Mouse (Mus musculus) intestine, embryonic 16.5 days (tissue): ENCODE measurements around the gene Cct5. TPM values are rescaled to one million over a fixed set of nuclear protein-coding genes. Genes with fewer than 3 reads are reported as not detected.
"Not testable (repeated sequence)": the region's sequence is repeated elsewhere in the genome, so short reads cannot be mapped to it uniquely, and the experiment has no call there.

Source experiments
- ATAC-seq: fragments of 200-750 bp; cut with Nextera tagmentation; 2 replicates; pipeline ENCODE4 v1.8.0; 2017; ENCODE audit warnings: moderate TSS enrichment, moderate library complexity
- H3K27ac ChIP-seq: fragments of 300-500 bp; sonication (generic); 2 replicates; pipeline ENCODE4 v1.5.1; 2014; ENCODE audit warnings: mild to moderate bottlenecking, low read length
- H3K27me3 ChIP-seq: fragments of 300-500 bp; sonication (generic); replicated peaks from 2 replicates; pipeline ENCODE4 v1.6.1; 2014; ENCODE audit warnings: low read length, control low read depth, mixed read lengths; ENCODE audit not compliant: control insufficient read depth, insufficient read depth
- H3K36me3 ChIP-seq: fragments of 300-500 bp; sonication (generic); 2 replicates; pipeline ENCODE4 v1.6.1; 2014; ENCODE audit warnings: low read length, control low read depth; ENCODE audit not compliant: control insufficient read depth, insufficient read depth
- H3K4me1 ChIP-seq: fragments of 300-500 bp; sonication (generic); 2 replicates; pipeline ENCODE4 v1.6.1; 2014; ENCODE audit warnings: low read length, control low read depth, mixed read lengths; ENCODE audit not compliant: control insufficient read depth, insufficient read depth
- H3K4me2 ChIP-seq: fragments of 300-500 bp; sonication (generic); 2 replicates; pipeline ENCODE4 v1.6.1; 2014; ENCODE audit warnings: low read depth, low read length, control low read depth
- H3K4me3 ChIP-seq: fragments of 300-500 bp; sonication (generic); 2 replicates; pipeline ENCODE4 v1.5.1; 2014; ENCODE audit warnings: mild to moderate bottlenecking, low read length
- H3K9ac ChIP-seq: fragments of 300-500 bp; sonication (generic); 2 replicates; pipeline ENCODE4 v1.6.1; 2014; ENCODE audit warnings: low read depth, low read length
- H3K9me3 ChIP-seq: fragments of 300-500 bp; sonication (generic); 2 replicates; pipeline ENCODE4 v1.6.1; 2016; ENCODE audit warnings: low read length, control low read depth; ENCODE audit not compliant: control insufficient read depth
- WGBS: fragments of 180-500 bp; shearing (Covaris S2); extraction: QIAGEN DNeasy Blood & Tissue Kit; methylation state at CpG from one replicate; pipeline ENCODE4 v1.1.7; 2014; 5-methylcytosine and 5-hydroxymethylcytosine counted together
- polyA plus RNA-seq: library from polyadenylated mRNA; unstranded; fragments of >200 nt; fragmentation: Nextera tagmentation; extraction: Ambion mirVana; gene quantifications from 2 replicates; pipeline ENCODE4 v1.2.1, GENCODE M21; 2015

The Cct5 gene
- polyA plus RNA-seq, 1 experiment from 2014 or later: 467 TPM

GRCm38 (mm10) chr15:31587789-31588188, 13.8 kb downstream of the Cct5 start:
- H3K9me3 ChIP-seq: no peaks in the 10 kb centered on the region
- no peaks in the 10 kb centered on the region for H3K4me1 ChIP-seq
- no peak overlapping the region for H3K4me2 ChIP-seq
- peaks cover 21% of the 10 kb centered on the region for H3K36me3 ChIP-seq
- H3K4me3 ChIP-seq: no peak overlapping the region
- no peak overlapping the region for H3K9ac ChIP-seq
- no peaks in the 10 kb centered on the region for H3K27me3 ChIP-seq
- ATAC-seq: no peak
- 77% methylated on average over 2 of the region's 2 CpGs for WGBS
- no peak overlapping the region for H3K27ac ChIP-seq

GRCm38 (mm10) chr15:31586519-31586918, 15.1 kb downstream of the Cct5 start:
- WGBS: 8% methylated on average over 4 of the region's 4 CpGs
- no peaks in the 10 kb centered on the region for H3K27me3 ChIP-seq
- H3K27ac ChIP-seq: no peak overlapping the region
- H3K4me2 ChIP-seq: no peak overlapping the region
- H3K9me3 ChIP-seq: no peaks in the 10 kb centered on the region
- no peaks in the 10 kb centered on the region for H3K4me1 ChIP-seq
- H3K36me3 ChIP-seq: peaks cover 12% of the 10 kb centered on the region
- H3K9ac ChIP-seq: no peak overlapping the region
- ATAC-seq: 0 out of 2 replicates have a peak, but pooled peaks have one; percentile 19
- no peak overlapping the region for H3K4me3 ChIP-seq

GRCm38 (mm10) chr15:31586088-31586487, 15.5 kb downstream of the Cct5 start:
- H3K27ac ChIP-seq: no peak overlapping the region
- H3K4me2 ChIP-seq: no peak overlapping the region
- no peaks in the 10 kb centered on the region for H3K27me3 ChIP-seq
- H3K36me3 ChIP-seq: peaks cover 10% of the 10 kb centered on the region
- WGBS: 78% methylated on average over 5 of the region's 5 CpGs
- H3K9ac ChIP-seq: no peak overlapping the region
- ATAC-seq: no peak
- H3K4me1 ChIP-seq: no peaks in the 10 kb centered on the region
- H3K4me3 ChIP-seq: no peak overlapping the region
- H3K9me3 ChIP-seq: no peaks in the 10 kb centered on the region

- Histone ChIP-seq H3K27ac (no peak overlapping the region), H3K4me3 (no peak overlapping the region), H3K4me1 (no peaks in the 10 kb centered on the region), H3K9me3 (no peaks in the 10 kb centered on the region), H3K9ac (no peak overlapping the region), H3K27me3 (no peaks in the 10 kb centered on the region), H3K36me3 (peaks cover 2% of the 10 kb centered on the region; the same call in 1 of the 2 replicates), H3K4me2 (no peak overlapping the region)
- no peak for ATAC-seq
- 85% methylated on average over 7 of the region's 7 CpGs for WGBS
Observed at GRCm38 (mm10) chr15:31585238-31585637, 16.4 kb downstream of the Cct5 start.

- no peaks in the 10 kb centered on the region for H3K9me3 ChIP-seq
- no peaks in the 10 kb centered on the region for H3K27me3 ChIP-seq
- H3K4me2 ChIP-seq: no peak overlapping the region
- no peaks in the 10 kb centered on the region for H3K36me3 ChIP-seq
- no peak for ATAC-seq
- H3K4me3 ChIP-seq: no peak overlapping the region
- H3K9ac ChIP-seq: no peak overlapping the region
- 86% methylated on average over 13 of the region's 13 CpGs for WGBS
- no peak overlapping the region for H3K27ac ChIP-seq
- H3K4me1 ChIP-seq: no peaks in the 10 kb centered on the region
Observed at GRCm38 (mm10) chr15:31583304-31584085, 18.1 kb downstream of the Cct5 start.

- not testable (repeated sequence) for H3K27ac ChIP-seq, H3K4me3 ChIP-seq, H3K4me1 ChIP-seq, H3K9me3 ChIP-seq, H3K9ac ChIP-seq, H3K27me3 ChIP-seq, ATAC-seq, H3K4me2 ChIP-seq, H3K36me3 ChIP-seq
- WGBS: 86% methylated on average over 2 of the region's 2 CpGs
Observed at GRCm38 (mm10) chr15:31581086-31581485, 20.5 kb downstream of the Cct5 start.

GRCm38 (mm10) chr15:31576076-31576475, 25.5 kb downstream of the Cct5 start:
- Histone ChIP-seq H3K27me3 (no peaks in the 10 kb centered on the region), H3K4me1 (peaks cover 3% of the 10 kb centered on the region; the same call in 1 of the 2 replicates), H3K27ac (no peak overlapping the region), H3K4me2 (no peak overlapping the region), H3K9me3 (no peaks in the 10 kb centered on the region), H3K4me3 (no peak overlapping the region), H3K9ac (no peak overlapping the region), H3K36me3 (no peaks in the 10 kb centered on the region)
- no peak for ATAC-seq
- 74% methylated on average over 5 of the region's 5 CpGs for WGBS

GRCm38 (mm10) chr15:31573692-31574091, 27.9 kb downstream of the Cct5 start:
- ATAC-seq: no peak
- H3K27me3 ChIP-seq: no peaks in the 10 kb centered on the region
- no peak overlapping the region for H3K4me3 ChIP-seq
- no peak overlapping the region for H3K9ac ChIP-seq
- no peak overlapping the region for H3K4me2 ChIP-seq
- peaks cover 10% of the 10 kb centered on the region for H3K4me1 ChIP-seq
- no peaks in the 10 kb centered on the region for H3K36me3 ChIP-seq
- H3K9me3 ChIP-seq: no peaks in the 10 kb centered on the region
- no peak overlapping the region for H3K27ac ChIP-seq

GRCm38 (mm10) chr15:31573287-31573686, 28.3 kb downstream of the Cct5 start:
- no peak overlapping the region for H3K27ac ChIP-seq
- no peak overlapping the region for H3K4me2 ChIP-seq
- H3K9ac ChIP-seq: no peak overlapping the region
- H3K4me3 ChIP-seq: no peak overlapping the region
- H3K4me1 ChIP-seq: peaks cover 13% of the 10 kb centered on the region
- H3K9me3 ChIP-seq: no peaks in the 10 kb centered on the region
- ATAC-seq: no peak
- H3K36me3 ChIP-seq: no peaks in the 10 kb centered on the region
- H3K27me3 ChIP-seq: no peaks in the 10 kb centered on the region
- 81% methylated on average over 4 of the region's 4 CpGs for WGBS
